Mouse (Mus musculus): Measurements from ENCODE around the gene Sptb. TPM values are rescaled to one million over a fixed set of nuclear protein-coding genes. Genes with fewer than 3 reads are reported as not detected.

Gene Sptb
- total RNA-seq, 2 experiments from 2014 or later = 58.2 to 60.5 TPM

- intact Hi-C loops (cut with DNase I) = no loop called here
- no peak for DNase-seq (ENCODE audit: low spot score in 2 of 2)
Observed at GRCm38 (mm10) chr12:76587357-76587756, 123.0 kb downstream of the Sptb start.

- intact Hi-C loops (cut with DNase I) = no loop called here
- no peak for DNase-seq (ENCODE audit: low spot score in 2 of 2)
Observed at GRCm38 (mm10) chr12:76585028-76585427, 125.3 kb downstream of the Sptb start.

- intact Hi-C loops (cut with DNase I) = no loop called here
- no peak for DNase-seq (ENCODE audit: low spot score in 2 of 2)
Observed at GRCm38 (mm10) chr12:76583454-76583853, 126.9 kb downstream of the Sptb start.

GRCm38 (mm10) chr12:76582841-76583240, 127.5 kb downstream of the Sptb start:
- intact Hi-C loops (cut with DNase I) = no loop called here
- peak in 1 of 2 experiments; percentile 40 for DNase-seq (ENCODE audit: low spot score in 2 of 2)

- intact Hi-C loops (cut with DNase I) = no loop called here
Observed at GRCm38 (mm10) chr12:76582139-76582538, 128.2 kb downstream of the Sptb start.

GRCm38 (mm10) chr12:76579806-76580205, 130.5 kb downstream of the Sptb start:
- intact Hi-C loops (cut with DNase I) = no loop called here
- no peak for DNase-seq (ENCODE audit: low spot score in 2 of 2)

More at GRCm38 (mm10) chr12:76582139-76582538, 128.2 kb downstream of the Sptb start:
- no peak for DNase-seq (ENCODE audit: low spot score in 2 of 2)

- intact Hi-C loops (cut with DNase I) = no loop called here
- no peak for DNase-seq (ENCODE audit: low spot score in 2 of 2)
Observed at GRCm38 (mm10) chr12:76578465-76578864, 131.9 kb downstream of the Sptb start.

- intact Hi-C loops (cut with DNase I) = no loop called here
- DNase-seq (ENCODE audit: low spot score in 2 of 2) = no peak
Observed at GRCm38 (mm10) chr12:76577858-76578257, 132.5 kb downstream of the Sptb start.

- DNase-seq (ENCODE audit: low spot score in 2 of 2) = no peak
- intact Hi-C loops (cut with DNase I) = no loop called here
Observed at GRCm38 (mm10) chr12:76576806-76577205, 133.5 kb downstream of the Sptb start.

- no peak for DNase-seq (ENCODE audit: low spot score in 2 of 2)
- intact Hi-C loops (cut with DNase I) = no loop called here
Observed at GRCm38 (mm10) chr12:76576061-76576460, 134.3 kb downstream of the Sptb start.

GRCm38 (mm10) chr12:76574815-76575214, 135.5 kb downstream of the Sptb start:
- intact Hi-C loops (cut with DNase I) = no loop called here
- DNase-seq (ENCODE audit: low spot score in 2 of 2) = no peak

- intact Hi-C loops (cut with DNase I) = no loop called here
- DNase-seq (ENCODE audit: low spot score in 2 of 2) = no peak
Observed at GRCm38 (mm10) chr12:76573381-76573780, 137.0 kb downstream of the Sptb start.

- intact Hi-C loops (cut with DNase I) = no loop called here
- DNase-seq (ENCODE audit: low spot score in 2 of 2) = no peak
Observed at GRCm38 (mm10) chr12:76572261-76573251, 137.8 kb downstream of the Sptb start.

GRCm38 (mm10) chr12:76571266-76571665, 139.1 kb downstream of the Sptb start:
- DNase-seq (ENCODE audit: low spot score in 2 of 2) = no peak

GRCm38 (mm10) chr12:76570221-76570940, 140.0 kb downstream of the Sptb start:
- no peak for DNase-seq (ENCODE audit: low spot score in 2 of 2)
- intact Hi-C loops (cut with DNase I) = no loop called here

More at GRCm38 (mm10) chr12:76571266-76571665, 139.1 kb downstream of the Sptb start:
- intact Hi-C loops (cut with DNase I) = no loop called here

- intact Hi-C loops (cut with DNase I) = no loop called here
- no peak for DNase-seq (ENCODE audit: low spot score in 2 of 2)
Observed at GRCm38 (mm10) chr12:76566284-76566683, 144.1 kb downstream of the Sptb start.

- intact Hi-C loops (cut with DNase I) = no loop called here
- DNase-seq (ENCODE audit: low spot score in 2 of 2) = no peak
Observed at GRCm38 (mm10) chr12:76562196-76562595, 148.2 kb downstream of the Sptb start.

GRCm38 (mm10) chr12:76558206-76558605, 152.1 kb downstream of the Sptb start:
- no peak for DNase-seq (ENCODE audit: low spot score in 2 of 2)
- intact Hi-C loops (cut with DNase I) = no loop called here

- no peak for DNase-seq (ENCODE audit: low spot score in 2 of 2)
- intact Hi-C loops (cut with DNase I) = no loop called here
Observed at GRCm38 (mm10) chr12:76556745-76557389, 153.5 kb downstream of the Sptb start.

- DNase-seq (ENCODE audit: low spot score in 2 of 2) = no peak
- intact Hi-C loops (cut with DNase I) = no loop called here
Observed at GRCm38 (mm10) chr12:76556187-76556586, 154.2 kb downstream of the Sptb start.
